Mouse (Mus musculus): ENCODE measurements at regions not wholly inside any gene's neighbourhood (a gene's known extent, or its start where the extent isn't known, plus 50 kb on each side); places are given as distances from the start of the nearest gene placed in this dataset.

- DNase-seq (ENCODE audit: low spot score in 2 of 2): no peak
Observed at GRCm38 (mm10) chr9:94467846-94468245, 70.0 kb downstream of the 1190002N15Rik start.

- no peak for DNase-seq (ENCODE audit: low spot score in 2 of 2)
Observed at GRCm38 (mm10) chr9:94456085-94456531, 81.8 kb downstream of the 1190002N15Rik start.

GRCm38 (mm10) chr9:94455466-94455865, 82.4 kb downstream of the 1190002N15Rik start:
- DNase-seq (ENCODE audit: low spot score in 2 of 2): no peak

GRCm38 (mm10) chr9:94449911-94450310, 88.0 kb downstream of the 1190002N15Rik start:
- no peak for DNase-seq (ENCODE audit: low spot score in 2 of 2)

- DNase-seq (ENCODE audit: low spot score in 2 of 2): no peak
Observed at GRCm38 (mm10) chr9:94446182-94446763, 91.6 kb downstream of the 1190002N15Rik start.

GRCm38 (mm10) chr9:94444140-94444789, 93.6 kb downstream of the 1190002N15Rik start:
- DNase-seq (ENCODE audit: low spot score in 2 of 2): no peak

- DNase-seq (ENCODE audit: low spot score in 2 of 2): no peak
Observed at GRCm38 (mm10) chr9:94441393-94441792, 96.5 kb downstream of the 1190002N15Rik start.

- DNase-seq (ENCODE audit: low spot score in 2 of 2): no peak
Observed at GRCm38 (mm10) chr9:94433468-94433867, 104.4 kb downstream of the 1190002N15Rik start.

GRCm38 (mm10) chr9:94432144-94432747, 105.6 kb downstream of the 1190002N15Rik start:
- no peak for DNase-seq (ENCODE audit: low spot score in 2 of 2)

GRCm38 (mm10) chr9:94431540-94431939, 106.3 kb downstream of the 1190002N15Rik start:
- no peak for DNase-seq (ENCODE audit: low spot score in 2 of 2)

GRCm38 (mm10) chr9:94430996-94431395, 106.9 kb downstream of the 1190002N15Rik start:
- no peak for DNase-seq (ENCODE audit: low spot score in 2 of 2)

GRCm38 (mm10) chr9:94426740-94427139, 111.1 kb downstream of the 1190002N15Rik start:
- DNase-seq (ENCODE audit: low spot score in 2 of 2): no peak

GRCm38 (mm10) chr9:94425804-94426203, 112.1 kb downstream of the 1190002N15Rik start:
- DNase-seq (ENCODE audit: low spot score in 2 of 2): no peak

- DNase-seq (ENCODE audit: low spot score in 2 of 2): no peak
Observed at GRCm38 (mm10) chr9:94424438-94425135, 113.3 kb downstream of the 1190002N15Rik start.

- DNase-seq (ENCODE audit: low spot score in 2 of 2): no peak
Observed at GRCm38 (mm10) chr9:94410546-94410945, 127.3 kb downstream of the 1190002N15Rik start.

- no peak for DNase-seq (ENCODE audit: low spot score in 2 of 2)
Observed at GRCm38 (mm10) chr9:94410042-94410441, 127.8 kb downstream of the 1190002N15Rik start.

- no peak for DNase-seq (ENCODE audit: low spot score in 2 of 2)
Observed at GRCm38 (mm10) chr9:94408635-94409323, 129.1 kb downstream of the 1190002N15Rik start.

- DNase-seq (ENCODE audit: low spot score in 2 of 2): no peak
Observed at GRCm38 (mm10) chr9:94407671-94408070, 130.2 kb downstream of the 1190002N15Rik start.

GRCm38 (mm10) chr9:94404551-94404950, 133.3 kb downstream of the 1190002N15Rik start:
- no peak for DNase-seq (ENCODE audit: low spot score in 2 of 2)

GRCm38 (mm10) chr9:94400596-94400995, 137.3 kb downstream of the 1190002N15Rik start:
- DNase-seq (ENCODE audit: low spot score in 2 of 2): no peak

GRCm38 (mm10) chr9:94395215-94395614, 142.7 kb downstream of the 1190002N15Rik start:
- no peak for DNase-seq (ENCODE audit: low spot score in 2 of 2)

GRCm38 (mm10) chr9:94386190-94386589, 151.7 kb downstream of the 1190002N15Rik start:
- no peak for DNase-seq (ENCODE audit: low spot score in 2 of 2)
